Mouse (Mus musculus): ENCODE data around the gene Zdhhc5. TPM values are rescaled to one million over a fixed set of nuclear protein-coding genes. Genes with fewer than 3 reads are reported as not detected.

Gene Zdhhc5
- total RNA-seq, 2 experiments from 2014 or later, result 35.2 to 46.6 TPM

DNA sequence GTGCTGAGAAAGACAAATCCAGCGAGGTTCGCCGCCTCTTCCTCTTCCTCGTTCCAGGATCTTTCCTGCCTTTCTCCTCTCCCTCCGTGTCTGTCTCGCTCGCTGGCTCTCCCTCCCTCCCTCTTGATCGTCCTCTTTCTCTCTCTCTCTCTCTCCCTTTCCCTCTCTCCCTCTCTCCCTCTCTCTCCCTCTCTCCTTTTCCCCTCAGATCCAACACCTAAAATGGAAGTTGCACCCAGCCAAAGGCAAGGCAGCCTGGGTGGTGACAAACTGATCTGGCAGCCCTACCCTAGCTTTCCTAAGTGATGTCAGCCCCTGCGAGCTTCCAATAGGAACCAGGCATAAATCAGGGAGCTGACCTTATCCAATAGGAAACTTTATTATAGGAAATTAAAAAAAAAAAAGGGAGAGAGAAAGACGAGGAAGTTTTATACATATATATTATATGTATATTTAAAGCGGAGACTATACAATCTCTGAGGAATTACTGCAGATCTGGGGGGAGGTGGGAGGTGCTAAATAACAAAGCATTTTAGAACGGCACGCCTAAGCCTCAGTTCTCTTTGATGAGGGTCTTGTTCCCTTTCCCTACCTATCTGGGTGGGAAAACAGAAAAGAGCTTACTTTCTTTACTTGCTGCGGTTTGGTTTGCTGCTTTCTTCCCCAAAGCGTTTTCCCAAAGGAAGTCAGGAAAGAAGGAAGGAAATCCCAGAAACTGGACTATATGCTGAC, 64.3 kb downstream of the Zdhhc5 start, which contains the start of gene Ctnnd1:
TSS of gene Ctnnd1 (minus strand) at position 302 of the 732 bp plus-strand sequence.
- ATAC-seq (replicated peaks; ENCODE audit: poor library complexity, severe bottlenecking), result peak; percentile 98

DNA sequence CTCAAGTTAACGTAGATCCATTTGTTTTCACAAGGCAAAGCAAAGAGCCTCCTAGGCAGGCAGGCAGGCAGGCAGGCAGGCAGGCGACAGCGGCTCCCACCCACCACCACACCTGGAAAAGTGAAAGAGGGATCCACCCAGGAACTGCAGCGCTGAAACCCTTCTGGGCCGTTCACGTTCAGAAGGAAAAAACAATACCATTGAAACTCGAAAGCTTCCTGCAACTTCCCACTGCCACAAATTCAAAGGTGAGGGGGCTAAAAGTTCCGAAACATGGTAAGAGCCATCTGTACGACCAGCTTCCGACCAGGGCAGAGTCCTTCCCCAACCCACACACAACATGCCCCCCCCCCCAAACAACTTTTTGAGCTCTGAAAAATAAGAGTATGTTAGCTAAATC, 65.3 kb downstream of the Zdhhc5 start:
- peak; percentile 12; the same call in 1 of the 2 replicates for ATAC-seq (replicated peaks; ENCODE audit: poor library complexity, severe bottlenecking)

DNA sequence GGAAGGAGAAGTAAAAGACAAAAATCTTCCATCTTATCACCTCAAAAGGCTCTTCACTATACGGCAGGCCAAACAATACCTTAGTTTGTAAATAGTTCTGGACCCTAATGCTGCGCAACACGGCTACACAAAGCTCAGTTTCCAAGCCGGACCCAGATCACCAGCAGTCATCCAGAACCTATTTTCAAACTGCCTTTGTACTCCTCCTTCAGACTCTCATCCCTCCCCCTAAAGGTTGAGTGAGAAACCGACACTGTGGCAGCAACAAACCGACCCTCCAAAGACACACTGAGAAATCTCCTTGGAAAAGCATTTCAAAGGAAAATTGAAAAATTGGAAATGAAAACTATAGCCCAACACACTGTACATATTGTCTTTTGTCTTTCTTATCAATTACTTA, 66.6 kb downstream of the Zdhhc5 start:
- ATAC-seq (replicated peaks; ENCODE audit: poor library complexity, severe bottlenecking), result no peak

DNA sequence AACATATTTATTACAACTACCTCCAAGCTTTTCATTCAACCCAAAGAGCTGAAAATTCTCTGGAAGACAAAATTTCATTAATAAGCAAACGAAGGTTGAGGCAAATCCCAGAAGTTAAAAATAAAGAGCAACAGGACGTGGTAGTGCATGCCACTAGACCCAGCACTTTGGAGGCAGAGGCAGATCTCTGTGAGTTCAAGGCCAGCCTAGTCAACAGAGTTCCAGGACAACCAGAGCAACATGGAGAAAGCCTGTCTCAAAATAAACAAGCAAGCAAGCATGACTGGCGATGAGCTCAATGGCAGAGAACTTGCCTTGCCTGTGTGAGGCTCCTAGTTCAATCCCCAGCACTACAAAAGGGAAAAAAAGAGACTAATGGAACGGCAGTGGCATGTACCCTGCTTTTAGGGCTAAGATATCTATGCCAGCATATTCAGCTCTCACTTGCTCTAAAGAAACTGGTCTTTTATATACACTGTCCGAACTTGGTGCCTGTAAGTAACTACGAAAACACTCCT, 67.9 kb downstream of the Zdhhc5 start:
- ATAC-seq (replicated peaks; ENCODE audit: poor library complexity, severe bottlenecking), result no peak

DNA sequence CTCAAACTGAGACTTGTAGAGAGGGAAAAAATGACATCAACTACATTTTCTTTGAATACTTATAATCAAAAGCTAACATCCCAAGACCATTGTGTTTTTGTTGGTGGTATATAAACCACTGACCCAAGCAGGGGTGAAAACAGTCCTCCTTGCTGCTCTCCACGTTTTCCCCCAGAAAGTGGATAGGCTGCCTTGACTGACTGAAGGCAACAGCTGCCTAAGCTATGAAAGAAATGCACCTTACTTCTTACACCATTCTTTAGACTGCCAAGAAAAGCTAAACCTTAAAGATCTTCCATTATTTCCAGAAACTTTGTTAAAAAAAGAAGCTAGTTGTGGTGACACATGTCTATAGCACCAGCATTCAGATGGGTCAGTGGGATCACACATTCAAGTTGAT, 68.8 kb downstream of the Zdhhc5 start:
- ATAC-seq (replicated peaks; ENCODE audit: poor library complexity, severe bottlenecking), result no peak

DNA sequence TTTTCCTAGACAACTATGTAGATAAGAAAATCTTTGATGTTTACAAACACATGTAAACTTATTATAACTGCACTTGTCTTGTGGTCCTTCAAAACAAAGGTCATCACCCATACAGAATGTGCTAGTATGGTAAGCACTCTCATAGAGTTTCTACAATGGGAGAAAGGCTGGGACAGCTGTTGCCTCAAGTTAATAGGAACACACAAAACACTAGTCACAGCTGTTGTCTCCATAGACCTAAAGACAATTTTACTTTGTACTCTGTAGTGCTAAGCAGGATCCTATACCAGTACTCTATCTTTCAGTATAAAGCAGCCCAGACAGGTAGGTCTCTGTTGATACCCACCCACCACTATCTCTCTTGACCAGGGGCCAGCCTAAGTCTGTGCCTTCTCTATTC, 74.1 kb downstream of the Zdhhc5 start:
- ATAC-seq (replicated peaks; ENCODE audit: poor library complexity, severe bottlenecking), result no peak

DNA sequence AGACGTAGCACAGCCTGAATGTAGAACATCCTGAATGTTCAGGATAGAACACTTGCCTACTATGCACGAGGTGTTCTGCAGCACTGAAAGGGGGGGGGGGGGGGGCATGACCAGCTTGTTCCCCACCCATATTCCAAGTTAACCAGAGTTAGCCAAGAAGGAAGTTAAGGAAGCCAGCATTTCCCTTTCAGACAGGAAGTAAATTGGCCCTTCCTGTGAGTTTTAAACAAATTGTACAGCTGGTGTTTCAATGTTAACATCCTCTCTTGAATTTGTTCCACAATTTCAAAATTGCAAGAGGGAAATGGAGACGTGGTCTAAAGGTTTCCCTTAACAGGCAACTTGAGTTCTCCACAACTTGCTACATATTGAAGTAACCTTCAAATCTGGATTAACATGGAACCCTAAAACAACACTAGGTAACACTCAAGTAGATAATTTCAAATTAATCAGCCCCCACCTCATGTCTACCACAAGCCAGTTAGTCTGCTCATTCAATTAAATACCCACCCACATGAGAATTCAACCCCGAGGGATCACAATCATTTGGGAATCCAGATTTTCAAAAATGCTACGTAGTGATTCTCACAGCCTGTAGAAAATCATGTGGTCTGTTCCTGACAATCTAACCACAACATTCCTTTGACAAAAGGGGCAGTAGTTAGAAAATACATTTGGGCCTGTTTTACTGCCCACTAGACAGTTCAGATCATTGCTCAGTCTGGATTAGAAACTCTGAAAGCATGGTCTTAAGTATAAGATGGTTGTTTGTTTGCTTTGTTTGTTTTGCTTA, 76.4 kb downstream of the Zdhhc5 start:
- ATAC-seq (replicated peaks; ENCODE audit: poor library complexity, severe bottlenecking), result peak; percentile 50

Other genes with a start within 250 kb of the Zdhhc5 start
- gene Tfpi, start 238.4 kb downstream of the Zdhhc5 start, total RNA-seq (2014; fragmentation: Nextera tagmentation), result 28.4 and 69.7 TPM in 2 replicates
- 74.5 and 81.7 TPM in 2 replicates for gene Tfpi, start 238.4 kb downstream of the Zdhhc5 start, total RNA-seq (2017)
- gene Ctnnd1, start 64.4 kb downstream of the Zdhhc5 start, total RNA-seq (2014; fragmentation: Nextera tagmentation), result 30.6 and 34.8 TPM in 2 replicates
- gene Ctnnd1, start 64.4 kb downstream of the Zdhhc5 start, total RNA-seq (2017), result 27.4 and 44.7 TPM in 2 replicates
- gene Btbd18, start 56.1 kb downstream of the Zdhhc5 start, total RNA-seq (2014; fragmentation: Nextera tagmentation), result not detected in 2 replicates
- gene Btbd18, start 56.1 kb downstream of the Zdhhc5 start, total RNA-seq (2017), result not detected in 2 replicates
- gene Selenoh, start 44.4 kb downstream of the Zdhhc5 start, total RNA-seq (2014; fragmentation: Nextera tagmentation), result 189 and 209 TPM in 2 replicates
- gene Selenoh, start 44.4 kb downstream of the Zdhhc5 start, total RNA-seq (2017), result 156 and 175 TPM in 2 replicates
- gene Gm28635, start 37.1 kb downstream of the Zdhhc5 start, total RNA-seq (2014; fragmentation: Nextera tagmentation), result not detected in 2 replicates
- gene Gm28635, start 37.1 kb downstream of the Zdhhc5 start, total RNA-seq (2017), result not detected in 2 replicates
- 16.7 and 24.4 TPM in 2 replicates for gene Med19, start 36.8 kb downstream of the Zdhhc5 start, total RNA-seq (2014; fragmentation: Nextera tagmentation)
- 25.5 and 28.5 TPM in 2 replicates for gene Med19, start 36.8 kb downstream of the Zdhhc5 start, total RNA-seq (2017)
- gene Tmx2, start 36.0 kb downstream of the Zdhhc5 start, total RNA-seq (2014; fragmentation: Nextera tagmentation), result 36.2 and 48.2 TPM in 2 replicates
- 52.6 and 55.0 TPM in 2 replicates for gene Tmx2, start 36.0 kb downstream of the Zdhhc5 start, total RNA-seq (2017)
- 30.3 and 34.9 TPM in 2 replicates for gene Clp1, start 12.2 kb upstream of the Zdhhc5 start, total RNA-seq (2014; fragmentation: Nextera tagmentation)
- gene Clp1, start 12.2 kb upstream of the Zdhhc5 start, total RNA-seq (2017), result 31.3 and 40.1 TPM in 2 replicates
- not detected in 2 replicates for gene Ypel4, start 18.9 kb upstream of the Zdhhc5 start, total RNA-seq (2014; fragmentation: Nextera tagmentation)
- gene Ypel4, start 18.9 kb upstream of the Zdhhc5 start, total RNA-seq (2017), result not detected in 2 replicates
- not detected in 2 replicates for gene Gm19426, start 28.5 kb upstream of the Zdhhc5 start, total RNA-seq (2014; fragmentation: Nextera tagmentation)
- not detected in 2 replicates for gene Gm19426, start 28.5 kb upstream of the Zdhhc5 start, total RNA-seq (2017)
- not detected in 2 replicates for gene Serping1, start 60.3 kb upstream of the Zdhhc5 start, total RNA-seq (2014; fragmentation: Nextera tagmentation)
- gene Serping1, start 60.3 kb upstream of the Zdhhc5 start, total RNA-seq (2017), result not detected in 2 replicates
- 5.6 and 6.3 TPM in 2 replicates for gene Ube2l6, start 83.6 kb upstream of the Zdhhc5 start, total RNA-seq (2014; fragmentation: Nextera tagmentation)
- 4.0 and 7.1 TPM in 2 replicates for gene Ube2l6, start 83.6 kb upstream of the Zdhhc5 start, total RNA-seq (2017)
- gene Smtnl1, start 107.5 kb upstream of the Zdhhc5 start, total RNA-seq (2014; fragmentation: Nextera tagmentation), result not detected in 2 replicates
- not detected in 2 replicates for gene Smtnl1, start 107.5 kb upstream of the Zdhhc5 start, total RNA-seq (2017)
- gene Timm10, start 111.8 kb upstream of the Zdhhc5 start, total RNA-seq (2014; fragmentation: Nextera tagmentation), result 52.3 and 76.6 TPM in 2 replicates
- gene Timm10, start 111.8 kb upstream of the Zdhhc5 start, total RNA-seq (2017), result 32.2 and 34.6 TPM in 2 replicates
- 14.6 and 23.4 TPM in 2 replicates for gene Slc43a1, start 123.7 kb upstream of the Zdhhc5 start, total RNA-seq (2014; fragmentation: Nextera tagmentation)
- 11.5 and 11.8 TPM in 2 replicates for gene Slc43a1, start 123.7 kb upstream of the Zdhhc5 start, total RNA-seq (2017)
- gene Rtn4rl2, start 171.5 kb upstream of the Zdhhc5 start, total RNA-seq (2014; fragmentation: Nextera tagmentation), result not detected in 2 replicates
- not detected in 2 replicates for gene Rtn4rl2, start 171.5 kb upstream of the Zdhhc5 start, total RNA-seq (2017)
- gene Slc43a3, start 221.4 kb upstream of the Zdhhc5 start, total RNA-seq (2014; fragmentation: Nextera tagmentation), result 123 and 129 TPM in 2 replicates
- gene Slc43a3, start 221.4 kb upstream of the Zdhhc5 start, total RNA-seq (2017), result 96.1 and 109 TPM in 2 replicates